Mouse (Mus musculus) ES-E14 (cell line): ENCODE measurements around the gene Dennd4a.

Source experiments
- MAFK ChIP-seq: IDR thresholded peaks from 2 replicates; pipeline ENCODE4 v1.6.1; 2014; ENCODE audit warnings: mild to moderate bottlenecking, low read depth, low read length, inconsistent platforms; ENCODE audit not compliant: insufficient read depth
- ZC3H11A ChIP-seq: IDR thresholded peaks from 2 replicates; pipeline ENCODE4 v1.6.1; 2012; ENCODE audit warnings: low read depth, mild to moderate bottlenecking, inconsistent platforms, low read length, borderline replicate concordance
- ZNF384 ChIP-seq: IDR thresholded peaks from 2 replicates; pipeline ENCODE4 v1.6.1; 2012; ENCODE audit warnings: low read depth, low read length, inconsistent platforms

- TF ChIP-seq ZNF384 = no peak
- no peak for TF ChIP-seq MAFK
- TF ChIP-seq ZC3H11A = no peak
These were observed 102.3 kb downstream of the Dennd4a start for GRCm38 (mm10) chr9:64913406-64913805.
